Mouse (Mus musculus): ENCODE results near the gene Mphosph10. TPM values are rescaled to one million over a fixed set of nuclear protein-coding genes. Genes with fewer than 3 reads are reported as not detected.

Mphosph10 gene
- total RNA-seq, 4 experiments from 2014 or later: 22.5 to 27.8 (median 25.1) TPM

- no peak for DNase-seq
These were observed 42.8 kb downstream of the Mphosph10 start for GRCm38 (mm10) chr7:64349147-64349861.

DNA sequence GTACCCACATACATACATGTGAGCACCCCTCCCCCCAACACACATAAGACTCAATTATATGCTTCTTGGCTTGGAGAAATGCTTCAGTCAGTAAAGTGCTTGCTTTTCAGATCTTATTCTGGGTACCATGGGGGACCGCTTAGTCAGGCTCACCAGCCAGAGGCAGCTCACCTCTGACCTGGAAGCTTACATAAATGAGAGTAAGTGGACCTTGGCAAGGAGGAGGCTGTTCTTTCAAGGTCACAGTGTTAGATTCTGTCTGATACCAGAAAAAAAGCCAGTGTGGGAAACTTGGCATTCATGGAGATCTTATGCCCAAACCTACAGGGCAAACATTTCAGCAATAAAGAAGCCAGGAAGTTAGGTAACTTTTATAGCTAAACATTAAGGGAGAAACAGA lies 44.3 kb downstream of the Mphosph10 start:
- DNase-seq: no peak

DNA sequence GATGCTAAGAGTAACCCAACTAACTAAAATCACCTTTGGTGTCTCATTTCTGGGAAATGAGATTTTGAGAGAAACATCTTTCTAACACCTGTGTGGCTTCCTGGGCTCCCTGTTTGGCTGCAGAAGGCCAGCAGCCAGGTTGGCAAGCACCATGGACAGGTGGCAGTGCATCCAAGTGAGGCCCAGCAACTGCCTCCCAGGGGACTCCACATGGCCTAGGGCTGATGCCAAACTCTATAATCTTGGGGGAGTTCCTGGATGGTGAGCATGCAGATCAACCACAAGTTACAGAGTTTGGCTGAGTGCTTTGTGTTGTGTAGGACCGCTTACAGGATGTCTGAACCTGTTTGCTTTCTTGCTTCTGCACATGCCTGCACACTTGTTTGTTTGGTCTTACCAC lies 59.4 kb downstream of the Mphosph10 start:
- DNase-seq: no peak

GRCm38 (mm10) chr7:64331309-64331708 lies 60.8 kb downstream of the Mphosph10 start:
- no peak for DNase-seq

DNA sequence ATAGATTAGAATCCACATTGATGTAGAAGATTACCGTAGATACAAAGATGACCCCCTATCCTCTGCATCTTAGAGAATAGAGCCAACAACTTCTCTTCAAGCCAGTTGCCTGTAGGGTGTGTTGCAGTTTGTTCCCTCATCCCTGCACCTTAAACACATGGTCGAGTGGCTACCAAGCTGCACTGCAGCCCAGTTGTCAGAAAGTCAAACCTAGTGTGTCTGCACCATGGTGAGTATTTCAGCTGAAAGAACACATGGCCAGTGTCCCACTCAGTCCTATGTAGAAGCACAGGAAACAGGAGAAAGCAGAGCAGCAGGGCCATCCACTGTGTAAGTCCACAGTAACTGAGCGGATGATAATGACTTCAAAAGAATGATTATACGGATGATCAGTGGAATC lies 64.6 kb downstream of the Mphosph10 start:
- no peak for DNase-seq

- DNase-seq: peak; percentile 52
These were observed 65.2 kb downstream of the Mphosph10 start for GRCm38 (mm10) chr7:64326892-64327291.

Other genes with a start within 250 kb of the Mphosph10 start
- gene Trpm1, start 238.4 kb downstream of the Mphosph10 start, total RNA-seq (2022): under 1 TPM in 1 of 4 experiments, not detected in 3; 0.12 TPM
- gene Mtmr10, start 104.6 kb downstream of the Mphosph10 start, total RNA-seq (2022): 10 to 100 TPM; 23.2 to 34.1 (median 27.3) TPM
- 10 to 100 TPM in 3 of 4 experiments, 1 to 10 TPM in 1; 8.2 to 15.9 (median 12.6) TPM for gene Fan1, start 18.2 kb downstream of the Mphosph10 start, total RNA-seq (2022)
- 10 to 100 TPM; 53.7 to 74.8 (median 58.0) TPM for gene Mcee, start 339 bp upstream of the Mphosph10 start, total RNA-seq (2022)
- 1 to 10 TPM in 1 of 4 experiments, under 1 TPM in 3; 0.12 to 1.7 (median 0.74) TPM for gene Apba2, start 109.4 kb upstream of the Mphosph10 start, total RNA-seq (2022)